Comparison of ENCODE assay signal across 8 mouse cellular contexts in the genomic region with DNA sequence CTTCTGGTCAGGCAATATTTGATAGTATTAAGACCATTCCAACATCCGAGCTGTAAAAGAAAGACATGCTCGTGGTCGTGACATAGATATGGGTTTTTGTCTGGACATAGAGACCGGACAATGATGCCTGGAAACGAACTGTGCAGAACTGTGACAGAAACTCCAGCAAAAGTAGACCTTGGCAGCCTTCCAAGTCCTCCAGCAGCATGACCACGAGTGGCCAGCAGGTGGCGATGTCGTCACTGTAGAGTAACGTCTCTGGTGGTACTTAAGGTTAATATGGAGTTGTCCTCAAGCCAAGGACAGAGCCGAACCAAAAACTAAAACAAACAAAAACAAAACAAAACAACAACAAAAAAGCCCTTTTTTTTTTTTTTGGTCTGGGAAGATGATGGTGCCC.
DNase-seq lines count a peak whose midpoint lies in the region; ATAC-seq lines count a peak whose summit lies in the region.

No protein-coding gene starts in this region.

- H3K4me3 ChIP-seq in midbrain, embryonic 13.5 days (replicated peaks): no peak overlapping the region

- intact Hi-C loops in heart, postnatal 14 days (cut with DNase I): loop anchor here (2.0 kb wide), 2 partner anchors 197 to 253 kb away; no protein-coding TSS in a partner anchor

- H3K9ac ChIP-seq in midbrain, embryonic 13.5 days (replicated peaks): no peak overlapping the region

- WGBS in midbrain, embryonic 13.5 days: 30% methylated on average over 10 of the region's 10 CpGs

- H3K27me3 ChIP-seq in midbrain, embryonic 13.5 days: no peaks in the 10 kb centered on the region
- H3K27me3 ChIP-seq in splenic B cell, adult 2 months (ENCODE audit: control insufficient read depth, insufficient read depth, low read length, poor library complexity, severe bottlenecking): no peaks in the 10 kb centered on the region

- H3K9me3 ChIP-seq in midbrain, embryonic 13.5 days: no peaks in the 10 kb centered on the region

- no peak overlapping the region for H3K27ac ChIP-seq in midbrain, embryonic 13.5 days

- H3K4me1 ChIP-seq in midbrain, embryonic 13.5 days (replicated peaks): no peaks in the 10 kb centered on the region

- DNase-seq in cerebellum, adult 11 months: peak; percentile 50
- peak; percentile 63 for DNase-seq in adrenal gland, adult 8-10 months
- peak; percentile 79 for DNase-seq in embryo, embryonic 9.5 days (ENCODE audit: extremely low spot score)
- peak; percentile 85 to 93 for DNase-seq in heart, postnatal 14 days
- DNase-seq in layer of hippocampus, postnatal 36 days: peak; percentile 76 to 80
- peak; percentile 27 for DNase-seq in splenic B cell, adult 2 months (ENCODE audit: low read depth, low spot score)

- ATAC-seq in cerebellum, adult (ENCODE audit: insufficient number of reproducible peaks, low FRiP score, low TSS enrichment): no peak
- 0 out of 2 replicates have a peak, but pooled peaks have one; percentile 17 for ATAC-seq in midbrain, embryonic 13.5 days

- no peaks in the 10 kb centered on the region for H3K36me3 ChIP-seq in midbrain, embryonic 13.5 days
- H3K36me3 ChIP-seq in splenic B cell, adult 2 months (ENCODE audit: control insufficient read depth, insufficient read depth, low read length, poor library complexity, severe bottlenecking): no peaks in the 10 kb centered on the region

- no peak overlapping the region for H3K4me2 ChIP-seq in midbrain, embryonic 13.5 days (replicated peaks)

Comparison
In these comparisons a context has a peak if more than half of its experiments do, and no peak if none do; other contexts are left out.
1. DNase-seq: peak in every context shown above with its lines; median percentile 89 in heart, postnatal 14 days; 79 in embryo, embryonic 9.5 days; 78 in layer of hippocampus, postnatal 36 days; 63 in adrenal gland, adult 8-10 months; 50 in cerebellum, adult 11 months; 27 in splenic B cell, adult 2 months.